Mouse (Mus musculus) E14TG2a.4 (cell line): ENCODE results near the gene Far2.
A peak's percentile ranks its signal among the peaks of the same experiment; 100 is the strongest.

Experiments
- H3K27me3 ChIP-seq: 2 replicates; pipeline ENCODE4 v1.6.1; 2014; ENCODE audit warnings: low read length, control low read depth; ENCODE audit not compliant: insufficient read depth
- H3K36me3 ChIP-seq: 2 replicates; pipeline ENCODE4 v1.6.1; 2014; ENCODE audit warnings: low read length, control low read depth; ENCODE audit not compliant: insufficient read depth
- H3K4me1 ChIP-seq: replicated peaks from 2 replicates; pipeline ENCODE4 v1.6.1; 2014; ENCODE audit warnings: low read depth, low read length, control low read depth
- H3K4me3 ChIP-seq: replicated peaks from 2 replicates; pipeline ENCODE4 v1.5.1; 2014; ENCODE audit warnings: mild to moderate bottlenecking, low read length
- H3K9me3 ChIP-seq: 2 replicates; pipeline ENCODE4 v1.6.1; 2014; ENCODE audit warnings: low read length, control low read depth
- CTCF ChIP-seq: conservative IDR thresholded peaks from 2 replicates; pipeline ENCODE4 v1.5.1; 2014; ENCODE audit warnings: low read length
- NANOG ChIP-seq: IDR thresholded peaks from 2 replicates; pipeline ENCODE4 v1.6.1; 2014; ENCODE audit warnings: borderline replicate concordance, low read length, mixed read lengths
- POU5F1 ChIP-seq: IDR thresholded peaks from 2 replicates; pipeline ENCODE4 v1.6.1; 2014; ENCODE audit warnings: low read length, borderline replicate concordance

The Far2 gene

GRCm38 (mm10) chr6:148199177-148199576 lies 152.1 kb downstream of the Far2 start:
- TF ChIP-seq POU5F1: no peak
- no peak for TF ChIP-seq NANOG
- no peak for TF ChIP-seq CTCF
- Histone ChIP-seq H3K27me3 (no peaks in the 10 kb centered on the region), H3K4me1 (no peaks in the 10 kb centered on the region), H3K9me3 (no peaks in the 10 kb centered on the region), H3K4me3 (no peak overlapping the region), H3K36me3 (peaks cover 90% of the 10 kb centered on the region)

GRCm38 (mm10) chr6:148199729-148200128 lies 152.7 kb downstream of the Far2 start:
- no peak for TF ChIP-seq CTCF
- TF ChIP-seq NANOG: no peak
- no peak for TF ChIP-seq POU5F1
- Histone ChIP-seq H3K4me1 (no peaks in the 10 kb centered on the region), H3K27me3 (no peaks in the 10 kb centered on the region), H3K36me3 (peaks cover 88% of the 10 kb centered on the region), H3K9me3 (no peaks in the 10 kb centered on the region), H3K4me3 (no peak overlapping the region)

- Histone ChIP-seq H3K27me3 (no peaks in the 10 kb centered on the region), H3K36me3 (peaks cover 61% of the 10 kb centered on the region), H3K9me3 (no peaks in the 10 kb centered on the region), H3K4me3 (no peak overlapping the region), H3K4me1 (peaks cover 5% of the 10 kb centered on the region; the same call in 1 of the 2 replicates)
- TF ChIP-seq POU5F1: no peak
Measured at GRCm38 (mm10) chr6:148205134-148205533, 158.1 kb downstream of the Far2 start.

GRCm38 (mm10) chr6:148207522-148207921 lies 160.5 kb downstream of the Far2 start:
- no peaks in the 10 kb centered on the region for H3K9me3 ChIP-seq
- H3K27me3 ChIP-seq: no peaks in the 10 kb centered on the region
- H3K4me1 ChIP-seq: peaks cover 15% of the 10 kb centered on the region
- TF ChIP-seq CTCF: no peak
- no peak for TF ChIP-seq NANOG
- TF ChIP-seq POU5F1: no peak
- peaks cover 40% of the 10 kb centered on the region for H3K36me3 ChIP-seq
- H3K4me3 ChIP-seq: no peak overlapping the region

GRCm38 (mm10) chr6:148211391-148211876 lies 164.4 kb downstream of the Far2 start:
- Histone ChIP-seq H3K36me3 (peaks cover 14% of the 10 kb centered on the region), H3K9me3 (no peaks in the 10 kb centered on the region), H3K4me3 (peak overlapping the region; percentile 98), H3K27me3 (no peaks in the 10 kb centered on the region), H3K4me1 (peaks cover 41% of the 10 kb centered on the region)
- TF ChIP-seq NANOG (no peak), POU5F1 (no peak), CTCF (no peak)

- H3K9me3 ChIP-seq: no peaks in the 10 kb centered on the region
- peaks cover 21% of the 10 kb centered on the region for H3K36me3 ChIP-seq
- H3K27me3 ChIP-seq: no peaks in the 10 kb centered on the region
- H3K4me3 ChIP-seq: peak within 1 kb of the TSS; percentile 98
- H3K4me1 ChIP-seq: peaks cover 41% of the 10 kb centered on the region
- TF ChIP-seq CTCF (no peak), POU5F1 (no peak), NANOG (no peak)
Measured at GRCm38 (mm10) chr6:148211897-148212680, 165.0 kb downstream of the Far2 start, which contains the start of gene Ergic2. Ergic2 (minus strand) TSS chr6:148212374.

- peaks cover 22% of the 10 kb centered on the region for H3K36me3 ChIP-seq
- no peaks in the 10 kb centered on the region for H3K9me3 ChIP-seq
- H3K27me3 ChIP-seq: no peaks in the 10 kb centered on the region
- no peak overlapping the region for H3K4me3 ChIP-seq
- TF ChIP-seq POU5F1 (no peak), NANOG (no peak), CTCF (peak; percentile 72)
- peaks cover 37% of the 10 kb centered on the region for H3K4me1 ChIP-seq
Measured at GRCm38 (mm10) chr6:148214765-148215164, 167.7 kb downstream of the Far2 start.

GRCm38 (mm10) chr6:148216752-148217151 lies 169.7 kb downstream of the Far2 start:
- Histone ChIP-seq H3K4me3 (no peak overlapping the region), H3K4me1 (peaks cover 25% of the 10 kb centered on the region), H3K9me3 (no peaks in the 10 kb centered on the region), H3K36me3 (peaks cover 22% of the 10 kb centered on the region), H3K27me3 (no peaks in the 10 kb centered on the region)
- TF ChIP-seq POU5F1 (no peak), NANOG (no peak), CTCF (no peak)
